Mouse (Mus musculus) cerebellum, adult 9-10 months (tissue): ENCODE results near the gene Nhsl1.

Source experiments
- DNase-seq: peaks from one replicate; pipeline ENCODE4 v3.0.0; 2022

Gene Nhsl1

GRCm38 (mm10) chr10:18493010-18493894 lies 174.5 kb downstream of the Nhsl1 start:
- DNase-seq = no peak

- DNase-seq = no peak
Measured at GRCm38 (mm10) chr10:18494249-18494648, 175.5 kb downstream of the Nhsl1 start.

DNA sequence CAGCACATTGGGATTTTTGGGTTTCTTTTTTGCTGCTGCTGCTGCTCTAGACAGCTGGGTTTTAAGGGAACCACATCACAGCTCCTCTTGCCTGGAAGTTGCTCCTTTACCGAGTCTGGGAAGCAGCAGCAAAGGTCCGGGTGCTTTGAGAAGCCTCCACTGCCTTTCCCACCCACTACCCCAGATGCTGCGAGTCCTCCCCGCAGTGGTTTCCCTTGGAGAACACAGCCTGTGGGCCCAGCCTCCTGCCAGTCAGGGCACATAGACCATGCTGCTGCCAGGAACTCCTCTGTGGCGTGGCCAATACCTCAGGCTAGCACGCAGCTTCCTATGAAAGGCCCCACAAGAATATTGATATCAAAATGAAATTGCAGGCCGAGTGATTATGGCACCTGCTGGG lies 178.3 kb downstream of the Nhsl1 start:
- no peak for DNase-seq

GRCm38 (mm10) chr10:18501997-18502396 lies 183.2 kb downstream of the Nhsl1 start:
- no peak for DNase-seq

GRCm38 (mm10) chr10:18505690-18506089 lies 186.9 kb downstream of the Nhsl1 start:
- DNase-seq = no peak

GRCm38 (mm10) chr10:18506501-18506946 lies 187.7 kb downstream of the Nhsl1 start:
- DNase-seq = no peak

GRCm38 (mm10) chr10:18507869-18508473 lies 189.2 kb downstream of the Nhsl1 start:
- no peak for DNase-seq

DNA sequence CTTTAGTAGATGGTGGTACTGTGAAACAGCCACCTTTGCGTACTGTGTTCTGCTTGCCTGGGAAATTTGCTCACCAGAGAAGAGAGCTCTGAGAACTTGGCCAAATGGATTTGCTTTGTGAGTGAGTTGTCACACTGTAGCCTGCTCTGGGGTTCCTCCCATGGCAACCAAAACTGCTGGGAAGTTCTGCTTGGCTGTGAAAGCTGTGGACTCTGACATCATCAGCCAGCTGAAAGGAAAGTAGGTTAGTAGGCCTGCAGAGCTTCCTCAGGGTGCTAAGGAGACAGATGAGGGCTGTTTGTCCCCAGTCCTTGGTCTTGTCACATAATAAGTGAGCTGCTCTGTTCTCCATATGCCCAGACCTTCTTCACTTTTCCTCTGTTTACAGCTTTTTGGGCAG lies 189.8 kb downstream of the Nhsl1 start:
- no peak for DNase-seq

GRCm38 (mm10) chr10:18510663-18511062 lies 191.9 kb downstream of the Nhsl1 start:
- DNase-seq = no peak

DNA sequence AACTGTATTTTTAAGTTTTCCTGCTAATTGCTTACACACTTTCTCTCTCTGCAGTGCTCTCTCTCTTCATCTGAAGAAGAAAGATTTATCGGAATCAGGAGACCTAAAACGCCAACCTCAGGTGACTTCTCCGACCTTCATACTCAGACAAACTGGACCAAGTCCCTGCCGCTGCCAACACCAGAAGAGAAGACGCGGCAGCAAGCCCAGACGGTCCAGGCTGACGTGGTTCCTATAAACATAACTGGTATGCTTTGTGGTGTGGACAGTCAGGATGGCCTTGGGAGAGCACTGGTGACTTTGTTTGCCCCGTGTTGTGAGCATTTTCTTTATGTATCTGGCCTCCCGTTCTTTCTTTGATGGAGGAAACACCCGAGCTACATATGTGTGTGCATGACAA lies 192.7 kb downstream of the Nhsl1 start:
- DNase-seq = no peak

GRCm38 (mm10) chr10:18522556-18522955 lies 203.8 kb downstream of the Nhsl1 start:
- no peak for DNase-seq

- DNase-seq = peak; percentile 48
Measured at GRCm38 (mm10) chr10:18525311-18525710, 206.5 kb downstream of the Nhsl1 start.

DNA sequence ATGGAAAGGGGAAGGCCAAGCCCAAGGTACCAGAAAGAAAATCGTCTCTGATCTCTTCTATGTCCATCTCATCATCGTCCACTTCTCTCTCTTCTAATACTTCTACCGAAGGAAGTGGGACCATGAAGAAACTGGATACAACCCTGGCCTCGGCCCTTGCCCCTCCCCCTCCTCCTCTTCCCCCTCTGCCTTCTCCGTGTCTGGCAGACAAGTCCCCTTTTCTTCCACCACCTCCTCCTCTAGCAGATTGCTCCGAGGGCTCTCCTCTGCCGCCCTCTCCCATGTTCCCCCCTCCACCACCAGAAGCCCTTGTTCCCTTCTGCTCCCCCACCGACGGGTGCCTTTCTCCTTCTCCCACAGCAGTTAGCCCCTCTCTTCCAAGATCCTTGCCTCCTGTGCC lies 206.9 kb downstream of the Nhsl1 start:
- DNase-seq = no peak

GRCm38 (mm10) chr10:18526184-18526850 lies 207.5 kb downstream of the Nhsl1 start:
- DNase-seq = peak; percentile 87

- peak; percentile 83 for DNase-seq
Measured at GRCm38 (mm10) chr10:18526851-18527675, 208.3 kb downstream of the Nhsl1 start.

GRCm38 (mm10) chr10:18527766-18528165 lies 209.0 kb downstream of the Nhsl1 start:
- peak; percentile 68 for DNase-seq

DNA sequence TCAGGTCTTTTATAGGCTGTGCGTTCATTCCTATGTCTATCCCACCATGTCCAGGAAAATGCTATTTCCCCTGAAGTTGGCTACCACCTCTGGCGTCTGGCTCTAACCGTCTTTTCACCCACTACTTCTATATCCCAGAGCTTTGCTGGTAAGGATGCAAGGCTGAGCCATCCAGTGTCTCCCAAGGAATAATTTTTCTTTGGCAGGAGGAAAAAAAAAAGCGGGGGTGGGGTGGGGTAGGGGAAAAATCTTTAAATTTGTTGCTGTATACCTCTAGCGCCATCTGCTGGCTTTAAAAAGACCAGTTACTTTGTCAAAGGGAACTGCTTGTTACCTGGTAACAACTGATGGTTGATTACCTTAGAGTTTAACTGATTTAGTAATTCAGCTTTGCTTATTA lies 209.7 kb downstream of the Nhsl1 start:
- DNase-seq = peak; percentile 81

- DNase-seq = no peak
Measured at GRCm38 (mm10) chr10:18529177-18529576, 210.4 kb downstream of the Nhsl1 start.

GRCm38 (mm10) chr10:18530161-18530560 lies 211.4 kb downstream of the Nhsl1 start:
- no peak for DNase-seq

DNA sequence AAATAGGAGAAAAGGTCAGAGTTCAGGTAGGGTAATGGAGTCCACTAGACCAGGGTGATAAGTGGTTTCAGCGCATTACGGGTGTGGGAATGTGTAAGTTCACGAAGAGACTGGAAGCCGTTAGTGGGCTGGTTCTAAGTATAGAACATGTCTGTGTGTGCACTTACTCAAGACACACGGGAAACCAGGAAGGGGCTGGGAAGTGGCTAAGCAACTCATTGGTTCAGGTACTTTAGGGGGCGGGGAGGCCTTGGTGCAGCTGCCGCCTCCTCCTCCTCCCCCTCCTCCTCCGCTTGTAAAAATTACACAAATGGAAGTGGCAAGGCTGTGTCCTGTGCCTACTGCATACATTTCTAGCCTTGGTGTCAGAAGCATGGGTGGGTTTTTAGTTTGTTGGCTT lies 213.5 kb downstream of the Nhsl1 start:
- DNase-seq = no peak

DNA sequence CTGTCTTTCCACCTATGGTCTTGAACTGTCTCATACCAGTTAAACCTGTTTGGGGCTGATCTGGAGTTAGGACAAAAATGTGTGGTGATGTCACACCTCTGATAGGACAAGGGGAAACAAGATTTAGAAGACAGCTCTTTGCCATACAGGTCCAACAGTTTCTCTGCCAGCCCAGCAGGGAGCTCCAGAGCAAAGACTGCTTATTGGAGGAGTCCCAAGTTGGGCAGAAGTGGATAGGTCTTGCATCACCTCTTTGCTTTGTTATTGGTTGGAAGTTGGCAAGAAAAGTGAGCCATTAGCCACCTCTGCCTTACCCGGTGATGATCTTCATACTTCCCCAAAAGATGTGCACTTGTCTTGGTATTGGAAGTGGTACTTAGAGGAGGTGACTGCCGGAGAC lies 218.1 kb downstream of the Nhsl1 start:
- DNase-seq = no peak

DNA sequence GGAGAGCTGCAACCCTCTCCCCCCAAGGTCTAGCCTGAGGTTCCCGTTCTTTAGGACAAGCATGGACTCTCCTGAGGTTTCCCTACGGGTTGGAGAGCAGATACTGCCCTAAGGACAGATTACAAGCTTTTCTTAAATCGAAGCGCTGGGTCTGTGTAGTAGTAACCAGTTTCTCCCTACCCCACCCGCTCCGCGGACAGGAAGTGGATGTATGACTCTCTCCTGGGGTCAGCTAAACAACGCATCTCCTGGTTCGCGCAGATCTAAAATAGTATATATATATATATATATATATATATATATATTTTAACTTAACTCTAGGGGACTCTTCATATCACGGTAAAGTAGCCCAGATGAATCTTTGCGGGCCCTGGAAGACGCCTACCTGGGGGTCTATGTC lies 226.5 kb downstream of the Nhsl1 start:
- no peak for DNase-seq

DNA sequence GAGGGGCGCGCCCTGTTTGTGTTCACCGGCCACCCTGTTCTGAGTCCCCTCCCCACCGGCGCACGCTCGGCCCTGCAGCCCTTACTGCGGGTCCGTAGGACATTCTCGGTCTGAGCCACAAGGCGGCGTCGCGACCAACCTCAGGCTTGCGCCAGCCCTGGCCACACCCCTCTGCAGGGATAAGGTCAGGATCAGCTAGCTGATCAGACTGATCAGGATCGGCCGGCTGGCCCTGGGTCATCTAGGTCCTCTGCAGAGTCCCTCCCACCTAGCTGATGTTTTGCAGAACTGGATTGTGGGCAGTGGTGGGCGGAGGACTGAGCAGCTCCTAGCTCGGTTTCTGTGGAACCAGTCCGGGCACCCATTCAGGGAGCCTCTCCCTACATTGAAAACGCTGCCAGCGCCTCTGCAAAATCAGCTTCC lies 227.0 kb downstream of the Nhsl1 start, which contains the start of gene Hebp2:
Gene Hebp2 (minus strand): TSS at position 264 of the 423 bp plus-strand sequence.
- DNase-seq = peak; percentile 70
